Mouse (Mus musculus) lung, postnatal 10 days (tissue): Measurements from ENCODE around the gene Crb3.
"Not testable (repeated sequence)": the region's sequence is repeated elsewhere in the genome, so short reads cannot be mapped to it uniquely, and the experiment has no call there.

Source experiments
- DNase-seq: peaks from one replicate; pipeline ENCODE4 v3.0.0; 2021

Gene Crb3

DNA sequence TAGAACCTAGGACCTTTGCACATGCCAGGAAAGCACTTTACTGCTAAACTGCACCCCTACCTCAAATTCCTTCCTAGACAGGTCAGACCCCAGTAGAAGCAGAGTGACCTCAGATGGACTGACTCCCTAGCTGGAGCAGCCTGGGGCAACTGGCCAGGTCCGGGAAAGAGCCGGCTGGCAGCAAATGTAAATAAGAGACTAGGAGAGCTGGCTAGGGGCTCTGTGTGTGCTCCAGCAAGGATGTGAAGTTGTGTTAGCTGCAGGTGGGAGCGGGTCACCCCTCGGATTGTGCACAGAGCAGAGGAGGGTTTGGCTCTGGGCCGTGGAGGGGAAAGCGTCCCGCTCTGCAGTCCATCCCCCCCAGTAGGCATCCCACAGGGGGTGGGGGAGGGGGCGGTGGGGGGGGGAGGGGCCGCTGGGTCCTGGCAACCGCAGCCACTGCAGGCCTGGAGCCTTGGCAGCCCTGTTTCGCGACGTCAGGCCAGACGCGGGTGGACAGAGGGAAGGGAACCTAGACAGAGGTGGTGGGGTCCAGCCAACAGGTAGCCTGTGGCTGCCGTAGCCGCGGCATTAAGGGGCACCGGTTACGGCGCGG is at the start of gene Crb3:
Gene Crb3, plus strand, starts transcription at position 215 of the 595 bp plus-strand sequence.
- peak; percentile 46 for DNase-seq

DNA sequence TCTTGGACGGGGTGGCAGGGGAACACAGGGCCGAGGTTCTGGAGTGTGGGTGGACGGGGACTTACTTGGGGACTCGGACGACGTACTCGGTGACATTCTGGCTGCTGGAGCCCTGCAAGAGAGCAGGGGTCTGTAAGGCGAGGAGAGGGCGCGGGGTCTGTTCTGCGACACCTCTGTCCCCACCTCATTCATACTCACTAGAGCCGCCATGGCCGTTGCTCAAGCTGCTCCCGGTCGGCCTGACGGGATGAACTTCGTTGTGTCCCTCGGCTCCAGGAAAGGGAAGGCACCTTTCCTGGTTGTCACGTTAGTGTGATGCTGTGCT is 48.0 kb upstream of the Crb3 start:
- DNase-seq, result no peak

DNA sequence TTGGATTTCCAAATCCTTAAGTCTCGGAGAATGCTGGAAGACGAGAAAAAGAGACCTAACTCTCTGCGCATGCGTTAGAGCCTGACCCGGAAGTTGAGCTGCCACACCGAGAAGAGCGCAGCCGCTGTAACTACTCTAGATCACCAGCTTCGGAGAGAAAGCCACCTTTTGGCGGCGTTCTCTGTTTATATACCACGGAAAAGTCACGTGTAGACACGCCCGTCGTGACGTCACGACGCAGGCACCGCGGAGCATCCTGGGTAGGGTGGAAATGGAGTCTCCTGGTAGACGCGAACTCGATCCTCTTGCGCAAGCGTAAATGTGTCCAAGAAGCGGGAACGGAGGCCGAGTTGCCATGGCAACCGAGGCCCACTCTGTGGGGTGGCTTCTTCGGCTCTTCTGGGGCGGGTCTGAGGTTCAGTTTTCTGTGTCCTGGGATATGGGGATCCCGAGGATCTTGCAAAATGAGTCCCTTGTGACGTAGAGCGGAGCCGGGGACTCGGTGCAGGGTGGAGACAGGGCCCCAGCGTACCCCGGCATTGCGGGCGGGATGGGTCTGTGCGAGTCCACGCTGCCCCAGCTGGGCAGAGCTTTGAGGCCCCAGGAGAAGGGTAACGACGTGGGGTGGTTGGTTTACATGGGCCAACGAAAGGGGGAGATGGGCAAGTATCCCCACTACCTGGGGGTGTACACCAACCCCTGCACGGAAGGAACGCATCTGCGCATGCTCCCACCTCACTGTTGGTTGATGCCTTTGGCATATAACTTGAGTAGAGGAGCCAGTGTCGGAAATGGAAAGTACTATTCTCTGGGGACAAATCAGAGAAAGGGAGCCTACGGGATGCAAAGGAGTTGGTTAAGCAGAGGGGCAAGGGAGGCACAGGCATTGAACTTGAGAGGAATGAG is 47.4 kb upstream of the Crb3 start, which contains the start of the genes Gtf2f1 and Gm17949:
Gene Gtf2f1, minus strand, starts transcription at position 53 of the 906 bp plus-strand sequence.
Gene Gm17949, plus strand, starts transcription at position 234 of the 906 bp plus-strand sequence.
- peak; percentile 96 for DNase-seq

DNA sequence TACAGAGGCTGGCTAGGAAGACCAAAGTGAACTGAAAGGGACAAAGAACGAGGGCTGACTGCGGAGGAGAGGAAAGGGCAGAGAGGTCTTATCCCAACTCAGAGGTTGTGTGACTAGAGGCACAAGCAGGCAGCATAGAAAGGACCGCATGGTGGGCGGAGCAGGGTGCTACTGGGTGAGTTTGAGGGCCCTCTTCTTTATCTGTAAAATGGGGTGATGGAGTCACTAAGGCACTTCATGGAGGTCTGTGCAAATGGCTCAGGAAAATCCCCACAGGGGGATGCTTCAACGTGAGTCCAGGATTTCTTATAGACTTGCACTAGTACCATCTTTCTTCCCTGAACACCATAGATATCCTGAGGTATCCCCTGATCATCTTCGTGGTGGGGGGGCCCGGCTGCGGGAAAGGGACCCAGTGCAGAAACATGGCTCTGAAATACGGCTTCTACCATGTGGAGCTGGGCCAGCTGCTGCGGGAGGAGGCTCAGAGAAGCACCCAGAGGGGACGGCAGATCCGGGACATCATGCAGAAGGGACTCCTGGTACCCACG is 46.6 kb upstream of the Crb3 start:
- DNase-seq, result no peak

DNA sequence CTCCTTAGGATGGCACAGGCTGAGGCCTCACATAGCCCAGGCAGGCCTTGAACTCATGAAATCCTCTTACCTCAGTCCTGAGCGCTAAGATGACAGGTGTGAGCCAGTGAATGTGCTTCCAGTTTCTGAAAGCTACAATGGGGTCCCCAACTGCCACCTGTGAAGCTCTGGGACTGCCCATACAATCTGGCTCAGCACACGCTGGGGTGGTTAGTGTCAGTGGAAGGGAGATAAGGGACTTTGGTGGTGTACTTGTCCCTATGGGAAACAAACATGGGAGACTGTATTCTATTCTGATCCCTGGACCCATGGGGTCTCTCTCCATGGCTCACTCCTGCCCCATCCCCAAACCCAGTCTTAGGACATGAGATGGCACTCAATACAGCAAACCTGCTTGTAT is 39.2 kb upstream of the Crb3 start:
- DNase-seq, result no peak

DNA sequence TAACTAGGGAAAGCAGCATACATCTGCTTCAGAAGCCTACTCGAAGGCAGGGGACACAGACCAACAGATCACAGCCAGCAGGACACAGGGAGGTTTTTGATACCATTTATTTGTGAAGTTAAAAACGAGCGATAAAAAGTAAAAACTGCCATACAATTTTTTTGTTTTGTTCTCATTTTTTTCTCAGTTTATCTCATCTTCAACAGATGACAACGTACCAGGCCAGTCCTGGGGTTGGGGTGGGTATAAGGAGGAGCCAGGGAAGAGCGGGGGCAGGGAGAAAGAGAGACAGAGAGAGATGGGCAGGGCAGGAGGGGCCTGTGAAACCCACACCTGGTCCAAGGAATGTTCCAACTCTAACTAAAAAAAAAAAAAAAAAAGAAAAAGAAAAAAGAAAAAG is 37.9 kb upstream of the Crb3 start:
- DNase-seq, result no peak

DNA sequence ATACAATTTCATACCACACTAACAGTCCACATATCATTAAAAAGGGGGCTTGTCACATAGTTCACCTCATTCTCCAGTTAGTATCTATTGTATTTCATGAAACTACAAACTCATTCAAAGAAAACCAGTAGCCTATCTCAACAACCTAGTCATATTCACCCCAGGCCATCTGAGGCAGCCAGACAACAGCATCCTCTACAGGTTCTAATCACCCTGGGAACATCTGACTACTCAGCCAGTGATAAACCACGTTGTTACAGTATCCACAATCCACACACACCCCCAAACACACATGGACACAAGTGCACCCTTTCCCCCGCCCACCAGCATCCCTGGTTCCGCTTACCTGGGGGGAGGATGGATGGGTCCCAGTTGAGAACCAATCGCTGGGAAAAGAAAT is 31.4 kb upstream of the Crb3 start:
- no peak for DNase-seq

DNA sequence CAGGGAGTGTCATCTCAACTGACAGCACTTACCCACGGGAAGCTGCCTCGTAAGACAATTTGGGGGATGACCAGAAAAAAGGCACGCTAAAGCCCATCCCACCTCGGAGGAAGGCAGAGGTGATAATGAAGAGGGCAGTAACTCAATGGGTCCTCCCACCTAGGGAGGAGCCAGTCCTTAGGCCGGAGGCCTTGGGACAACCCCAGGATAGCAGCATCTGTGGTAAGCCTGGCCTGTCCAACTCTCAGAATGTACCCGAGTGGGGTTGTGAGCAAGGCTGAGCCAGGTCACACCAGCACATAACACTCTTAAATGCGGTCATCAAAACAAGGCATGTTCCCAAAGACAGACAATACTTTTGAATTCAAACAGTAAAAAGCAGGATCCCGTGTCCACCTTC is 29.2 kb upstream of the Crb3 start:
- peak; percentile 22 for DNase-seq

DNA sequence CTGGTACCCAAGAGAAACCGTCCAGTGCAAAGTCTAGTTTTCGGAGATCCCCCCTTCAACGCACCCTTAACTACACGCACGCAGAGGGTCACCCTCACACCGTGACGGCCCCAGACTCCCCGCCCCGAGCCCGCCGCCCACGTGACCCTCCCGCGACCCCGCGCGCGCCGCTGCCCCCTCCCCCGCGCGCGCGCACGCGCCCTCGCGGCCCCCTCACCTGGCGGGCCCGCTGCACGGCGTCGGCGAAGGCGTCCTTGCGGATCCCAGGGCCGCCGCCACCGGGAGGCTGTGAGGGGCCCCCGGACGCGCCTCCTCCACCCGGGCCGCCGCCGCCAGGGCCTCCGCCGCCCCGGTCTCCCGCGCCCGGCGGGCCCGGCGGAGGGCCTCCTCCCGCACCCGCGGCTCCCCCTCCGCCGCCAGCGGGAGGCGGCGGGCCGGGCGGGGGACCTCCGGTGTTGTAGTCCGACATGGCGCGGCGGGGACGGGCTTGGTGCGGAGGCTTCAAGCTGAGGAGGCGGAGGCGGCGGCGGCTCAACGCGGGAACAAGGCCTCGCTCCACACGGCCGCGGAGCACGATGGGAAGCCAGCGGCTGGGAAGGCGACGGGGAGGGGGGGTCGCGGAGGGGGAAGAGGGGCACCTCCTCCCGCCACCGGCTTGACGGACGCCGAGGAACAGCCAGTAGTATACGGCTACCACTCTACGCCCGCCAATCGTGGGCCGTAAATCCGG is 27.8 kb upstream of the Crb3 start, which contains the start of gene Khsrp:
Gene Khsrp, minus strand, starts transcription at position 592 of the 730 bp plus-strand sequence.
- peak; percentile 55 for DNase-seq

DNA sequence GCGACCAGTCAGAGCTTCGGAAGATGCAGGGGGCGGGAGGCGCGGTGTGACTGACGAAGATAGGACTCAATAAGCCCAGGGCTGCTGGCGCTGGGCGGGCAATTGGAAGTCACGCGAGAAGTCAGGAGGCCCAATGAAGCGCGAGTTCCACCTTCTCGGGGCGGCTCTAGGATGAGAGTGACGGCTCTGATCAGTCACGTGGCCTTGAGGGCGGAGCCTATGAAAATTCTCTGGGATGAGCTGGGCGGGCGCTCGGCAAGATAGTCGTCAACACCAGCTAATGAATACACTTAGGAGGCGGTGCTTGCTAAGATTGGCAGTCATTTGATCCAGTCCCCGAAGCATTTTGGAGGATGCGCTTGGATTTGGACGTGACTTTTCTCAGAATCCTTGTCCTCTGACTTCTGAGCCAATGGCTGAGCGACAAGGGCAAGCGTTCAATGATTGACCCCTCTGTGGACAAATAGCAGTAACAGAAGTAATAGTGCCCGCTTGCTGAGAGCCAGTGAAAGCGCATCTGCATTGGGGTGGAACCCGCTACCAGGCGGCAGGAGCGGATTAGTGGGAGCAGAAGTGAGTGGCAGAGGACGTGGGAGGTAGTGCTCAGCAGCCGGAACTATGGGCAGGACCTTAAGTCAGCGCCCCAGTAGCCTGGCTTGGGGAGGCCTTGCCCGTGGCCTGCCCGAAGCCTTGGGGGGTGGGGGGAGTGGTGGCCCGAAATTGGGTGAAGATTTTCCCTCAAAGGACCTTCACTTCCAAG is 27.1 kb upstream of the Crb3 start:
- DNase-seq, result peak; percentile 100

DNA sequence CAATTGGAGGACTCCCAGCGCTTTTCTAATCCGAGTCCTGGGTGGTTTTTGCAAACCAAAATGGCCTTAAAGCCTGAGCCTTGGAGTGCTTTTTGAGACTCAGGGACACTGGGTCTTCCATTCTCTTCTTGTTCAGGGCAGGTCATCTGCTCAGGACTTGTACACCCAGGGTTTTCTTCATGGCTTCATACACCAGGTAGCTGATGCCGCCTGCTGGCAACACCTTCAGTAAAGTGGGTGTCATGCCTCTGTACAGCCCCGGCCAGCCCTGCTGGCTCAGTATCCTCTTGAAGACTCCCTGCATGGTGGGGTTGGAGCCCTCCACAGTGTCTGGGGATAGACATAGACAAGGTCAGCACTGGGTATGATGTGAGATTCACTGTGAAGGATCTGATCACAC is 26.1 kb upstream of the Crb3 start:
- DNase-seq, result no peak

- no peak for DNase-seq
These were observed 19.9 kb upstream of the Crb3 start for GRCm38 (mm10) chr17:57038978-57039377.

GRCm38 (mm10) chr17:57041554-57041953 is 17.4 kb upstream of the Crb3 start, which contains the start of gene Slc25a41:
Gene Slc25a41 (minus strand): TSS chr17:57041654.
- no peak for DNase-seq

- DNase-seq, result peak; percentile 33
These were observed 11.5 kb upstream of the Crb3 start for GRCm38 (mm10) chr17:57047406-57047805.

- DNase-seq, result no peak
These were observed 10.1 kb upstream of the Crb3 start for GRCm38 (mm10) chr17:57048816-57049215.

DNA sequence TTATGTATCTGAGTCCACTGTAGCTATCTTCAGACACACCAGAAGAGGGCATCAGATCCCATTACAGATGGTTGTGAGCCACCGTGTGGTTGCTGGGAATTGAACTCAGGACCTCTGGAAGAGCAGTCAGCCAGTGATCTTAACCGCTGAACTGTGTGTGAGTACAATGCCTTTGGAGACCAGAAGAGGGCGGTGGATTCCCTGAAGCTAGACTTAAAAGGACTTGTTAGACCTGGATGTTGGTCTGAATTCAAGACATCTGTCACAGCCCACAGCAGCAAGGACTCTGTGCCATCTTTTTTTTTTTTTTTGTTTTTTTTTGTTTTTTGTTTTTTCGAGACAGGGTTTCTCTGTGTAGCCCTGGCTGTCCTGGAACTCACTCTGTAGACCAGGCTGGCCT is 7.2 kb upstream of the Crb3 start:
- DNase-seq, result not testable (repeated sequence)

DNA sequence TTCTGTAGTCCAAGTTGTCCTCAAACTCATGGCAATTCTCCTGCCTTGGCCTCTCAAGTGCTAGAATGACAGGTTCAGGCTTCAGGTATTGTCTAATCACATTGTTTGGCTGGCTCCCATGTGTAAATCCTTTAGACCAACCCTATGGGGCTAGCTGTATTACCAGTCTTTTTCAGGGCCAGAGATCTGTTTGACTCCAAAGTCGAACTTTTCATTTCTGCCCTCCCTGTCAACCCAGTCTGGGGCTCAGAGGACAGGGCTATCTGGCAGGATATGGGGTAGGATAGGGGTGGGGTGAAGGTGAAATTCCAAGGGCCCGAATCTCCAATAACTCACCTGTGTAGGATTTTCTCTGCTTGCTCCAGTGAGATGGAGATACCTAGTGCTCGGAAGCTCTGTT is 2.7 kb upstream of the Crb3 start:
- DNase-seq, result no peak

- peak; percentile 72 for DNase-seq
These were observed 627 bp downstream of the Crb3 start, which contains the start of gene Slc25a23 for GRCm38 (mm10) chr17:57059486-57059977. Gene Slc25a23 (minus strand): TSS chr17:57059863.

DNA sequence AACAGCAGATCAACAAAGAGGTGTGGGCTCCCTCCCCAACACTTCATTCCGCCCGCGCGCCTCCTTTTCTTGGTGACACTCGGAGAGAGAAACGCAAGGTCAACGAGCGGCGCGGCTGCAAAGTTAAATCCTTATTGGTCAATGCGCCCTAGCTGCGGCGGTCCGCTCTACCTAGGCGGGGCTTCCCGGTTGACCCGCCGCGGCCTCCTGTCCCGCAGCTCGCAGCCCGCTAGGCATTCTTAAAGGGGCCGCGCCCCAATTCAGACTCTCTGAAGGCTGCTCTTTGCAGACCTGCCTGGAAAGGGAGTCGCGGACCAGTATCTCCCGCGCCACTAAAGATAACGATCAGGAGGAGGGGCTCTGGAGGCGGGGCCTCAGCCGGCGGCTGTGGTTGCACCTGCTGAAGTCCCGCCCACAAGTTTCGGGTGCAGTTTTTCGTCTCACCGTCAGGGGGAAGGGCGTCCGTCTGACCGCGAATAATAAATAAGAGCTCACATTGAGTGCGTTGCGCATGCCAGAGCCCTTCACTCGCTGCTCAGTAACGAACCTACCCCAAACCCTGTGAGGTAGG is 1.4 kb downstream of the Crb3 start:
- DNase-seq, result peak; percentile 96

DNA sequence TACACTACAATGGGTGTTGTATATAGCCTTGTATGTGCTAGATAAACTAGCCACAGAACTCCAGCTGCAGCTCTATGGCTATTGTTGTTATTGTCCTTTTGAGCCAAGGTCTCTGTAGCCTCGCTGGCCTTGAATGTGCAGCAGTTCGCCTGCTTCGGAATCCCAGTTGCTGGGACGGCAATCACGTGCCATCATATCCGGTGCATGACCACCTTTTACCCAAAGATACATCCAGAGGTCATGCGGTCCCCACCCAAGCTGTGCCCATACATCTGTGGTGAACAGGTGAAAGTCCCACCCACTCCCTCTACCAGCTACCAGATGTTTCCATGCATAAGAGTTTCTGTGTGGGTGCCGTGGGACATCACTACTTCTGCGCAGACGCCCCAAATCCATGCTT is 2.2 kb downstream of the Crb3 start:
- no peak for DNase-seq

DNA sequence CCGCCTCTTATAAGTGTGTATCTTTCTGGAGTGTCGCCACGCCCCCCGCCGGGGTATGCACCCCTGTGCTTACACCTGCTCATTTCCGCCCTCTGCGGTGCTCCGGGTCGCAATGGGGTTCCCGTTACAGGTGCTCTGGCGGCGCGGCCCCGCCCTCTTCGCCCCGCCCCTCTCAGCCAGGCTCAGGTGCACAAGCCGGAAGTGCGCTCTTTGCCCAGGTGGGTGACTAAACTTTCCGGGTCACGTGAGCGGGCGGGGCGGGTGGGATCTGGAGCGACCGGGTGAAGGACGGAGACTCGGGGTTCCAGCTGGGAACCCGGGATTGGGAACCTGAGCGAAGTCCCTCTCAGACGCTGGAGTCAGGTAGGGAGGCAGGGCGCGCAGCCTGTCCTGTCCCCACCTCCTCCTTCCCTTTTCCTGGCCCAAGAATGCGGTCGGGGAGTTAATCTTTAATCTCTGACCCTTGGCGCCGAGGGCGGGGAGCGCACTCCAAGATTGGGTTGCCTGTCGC is 3.2 kb downstream of the Crb3 start:
- peak; percentile 76 for DNase-seq
